Mouse (Mus musculus) midbrain, embryonic 11.5 days (tissue): ENCODE measurements around the gene Rnps1. TPM values are rescaled to one million over a fixed set of nuclear protein-coding genes. Genes with fewer than 3 reads are reported as not detected.

Experiments used
- ATAC-seq: fragments of 200-750 bp; cut with Nextera tagmentation; 2 replicates; pipeline ENCODE4 v1.8.0; 2017; ENCODE audit warnings: moderate TSS enrichment, moderate library complexity; ENCODE audit not compliant: low FRiP score
- DNase-seq: peaks from one replicate; pipeline ENCODE4 v3.0.0; 2015; ENCODE audit warnings: low spot score; ENCODE audit errors: missing footprints
- H3K27ac ChIP-seq: fragments of 300-500 bp; sonication (generic); 2 replicates; pipeline ENCODE4 v1.5.1; 2014; ENCODE audit warnings: low read depth, low read length
- H3K27me3 ChIP-seq: fragments of 300-500 bp; sonication (generic); 2 replicates; pipeline ENCODE4 v1.6.1; 2014; ENCODE audit warnings: mild to moderate bottlenecking, low read length, moderate library complexity, mixed read lengths; ENCODE audit not compliant: control insufficient read depth, insufficient read depth
- H3K36me3 ChIP-seq: fragments of 300-500 bp; sonication (generic); 2 replicates; pipeline ENCODE4 v1.6.1; 2014; ENCODE audit warnings: mild to moderate bottlenecking, low read length, moderate library complexity, mixed read lengths; ENCODE audit not compliant: control insufficient read depth, insufficient read depth
- H3K4me1 ChIP-seq: fragments of 300-500 bp; sonication (generic); 2 replicates; pipeline ENCODE4 v1.6.1; 2014; ENCODE audit warnings: low read length; ENCODE audit not compliant: control insufficient read depth, insufficient read depth
- H3K4me2 ChIP-seq: fragments of 300-500 bp; sonication (generic); 2 replicates; pipeline ENCODE4 v1.6.1; 2014; ENCODE audit warnings: mild to moderate bottlenecking, moderate library complexity
- H3K4me3 ChIP-seq: fragments of 300-500 bp; sonication (generic); 2 replicates; pipeline ENCODE4 v1.5.1; 2014; ENCODE audit warnings: low read depth, low read length
- H3K9ac ChIP-seq: fragments of 300-500 bp; sonication (generic); 2 replicates; pipeline ENCODE4 v1.6.1; 2014; ENCODE audit warnings: low read length
- H3K9me3 ChIP-seq: fragments of 300-500 bp; sonication (generic); 2 replicates; pipeline ENCODE4 v1.6.1; 2016; ENCODE audit warnings: low read length; ENCODE audit not compliant: control insufficient read depth
- WGBS: fragments of 180-500 bp; shearing (Covaris S2); extraction: QIAGEN DNeasy Blood & Tissue Kit; methylation state at CpG from one replicate; pipeline ENCODE4 v1.1.7; 2014; 5-methylcytosine and 5-hydroxymethylcytosine counted together
- polyA plus RNA-seq: library from polyadenylated mRNA; unstranded; fragments of >200 nt; fragmentation: Nextera tagmentation; extraction: Ambion mirVana; gene quantifications from 2 replicates; pipeline ENCODE4 v1.2.1, GENCODE M21; 2014

Rnps1 gene
- polyA plus RNA-seq, result 379 and 380 TPM in 2 replicates

DNA sequence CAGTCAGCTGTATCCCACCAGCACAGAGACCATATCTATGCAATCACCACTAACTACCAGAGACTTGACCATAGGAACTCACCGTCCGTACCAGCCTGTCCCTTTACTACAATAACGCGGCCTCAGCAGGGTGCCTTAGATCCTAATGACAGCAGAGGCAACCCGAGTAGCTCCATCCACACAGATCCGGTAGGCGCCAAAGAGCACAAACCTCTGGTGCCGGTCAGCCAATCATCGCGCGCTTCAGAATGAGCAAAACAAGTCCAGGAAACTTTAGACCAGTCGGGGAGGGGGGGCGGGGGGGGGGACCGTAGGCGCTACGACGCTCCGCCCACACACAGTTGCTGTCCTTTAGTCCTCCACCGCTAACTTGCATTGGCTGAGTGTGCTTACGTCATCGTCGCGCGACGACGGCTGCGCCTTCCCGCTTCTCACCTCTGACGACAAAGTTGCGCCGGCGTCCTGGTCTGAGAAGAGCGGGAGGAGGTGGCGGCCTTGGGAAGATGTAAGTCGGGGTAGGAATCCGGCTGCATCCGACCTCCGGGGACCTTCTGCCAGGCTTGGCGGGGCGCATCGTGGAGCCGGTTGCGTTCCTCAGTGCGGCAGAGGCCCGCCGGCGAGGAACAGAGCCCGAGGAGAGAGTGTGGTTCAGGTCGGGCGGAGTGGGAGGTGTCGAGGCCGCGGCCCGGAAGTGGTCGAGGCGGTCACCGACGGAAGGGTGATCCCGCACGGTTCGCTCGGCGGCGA lies at the start of gene Rnps1:
Rnps1 (plus strand) TSS at position 336 of the 747 bp plus-strand sequence.
- DNase-seq (peak; percentile 100), ATAC-seq (peak; percentile 95)
- Histone ChIP-seq H3K36me3 (peaks cover 13% of the 10 kb centered on the region), H3K4me1 (peaks cover 17% of the 10 kb centered on the region), H3K27ac (peak within 1 kb of the TSS; percentile 87), H3K4me3 (peak within 1 kb of the TSS; percentile 82), H3K9ac (peak within 1 kb of the TSS; percentile 94), H3K27me3 (no peaks in the 10 kb centered on the region), H3K4me2 (peak within 1 kb of the TSS; percentile 97), H3K9me3 (no peaks in the 10 kb centered on the region)
- 1% methylated on average over 64 of the region's 64 CpGs for WGBS

DNA sequence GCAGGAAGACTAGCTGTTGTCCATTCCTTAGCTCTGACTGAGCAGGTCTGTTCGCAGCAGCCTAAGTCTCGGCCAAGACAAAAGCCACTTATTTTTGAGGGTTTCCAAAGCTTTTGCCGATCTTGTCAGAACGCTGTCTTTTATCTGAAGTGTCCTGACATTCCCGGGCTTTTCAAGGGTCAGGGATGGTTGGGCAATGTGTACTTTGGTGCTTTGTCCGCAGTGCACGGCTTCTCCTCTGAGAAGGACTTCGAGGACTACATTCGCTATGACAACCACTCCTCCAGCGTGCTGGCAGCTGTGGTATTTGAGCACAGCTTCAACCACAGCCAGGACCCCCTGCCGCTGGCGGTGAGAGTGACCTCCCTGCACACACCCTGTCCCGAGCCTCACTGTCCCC lies 48.5 kb upstream of the Rnps1 start:
- no peaks in the 10 kb centered on the region for H3K27me3 ChIP-seq
- ATAC-seq (no peak), DNase-seq (no peak)
- H3K36me3 ChIP-seq, result no peaks in the 10 kb centered on the region
- 38% methylated on average over 13 of the region's 13 CpGs for WGBS
- H3K4me1 ChIP-seq, result peaks cover 4% of the 10 kb centered on the region; the same call in 1 of the 2 replicates
- no peaks in the 10 kb centered on the region for H3K9me3 ChIP-seq
- no peak overlapping the region for H3K4me2 ChIP-seq
- H3K4me3 ChIP-seq, result no peak overlapping the region
- no peak overlapping the region; the same call in 1 of the 2 replicates for H3K9ac ChIP-seq
- H3K27ac ChIP-seq, result no peak overlapping the region

- WGBS, result 88% methylated on average over 4 of the region's 5 CpGs
- no peak for ATAC-seq
- DNase-seq, result no peak
- H3K27me3 ChIP-seq, result no peaks in the 10 kb centered on the region
- H3K36me3 ChIP-seq, result no peaks in the 10 kb centered on the region
- H3K27ac ChIP-seq, result no peak overlapping the region
- H3K4me1 ChIP-seq, result no peaks in the 10 kb centered on the region
- no peaks in the 10 kb centered on the region for H3K9me3 ChIP-seq
- H3K4me3 ChIP-seq, result no peak overlapping the region
- H3K4me2 ChIP-seq, result no peak overlapping the region
- no peak overlapping the region for H3K9ac ChIP-seq
These were observed 39.2 kb upstream of the Rnps1 start for GRCm38 (mm10) chr17:24375094-24375712.

DNA sequence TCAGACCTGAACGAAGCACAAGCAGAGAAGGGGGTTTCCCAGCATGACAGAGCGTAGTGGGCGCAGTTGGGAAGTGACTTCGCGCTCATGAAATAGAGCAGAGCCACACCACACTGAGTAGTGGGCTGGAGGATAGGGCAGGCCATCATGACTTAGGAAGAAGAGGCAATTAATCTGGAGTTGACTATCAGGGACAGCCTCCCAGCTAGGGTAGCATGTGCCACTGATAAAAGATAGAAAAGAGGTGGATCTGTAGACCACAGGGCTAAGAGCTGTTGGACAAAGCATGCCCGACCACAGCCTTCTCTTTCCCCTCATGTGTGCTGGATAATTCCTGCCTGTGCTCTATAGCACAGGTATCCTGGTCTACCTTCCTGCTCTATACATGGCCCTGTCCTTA lies 38.5 kb upstream of the Rnps1 start:
- H3K27me3 ChIP-seq, result no peaks in the 10 kb centered on the region
- no peak overlapping the region for H3K4me2 ChIP-seq
- no peaks in the 10 kb centered on the region for H3K9me3 ChIP-seq
- DNase-seq, result no peak
- no peak overlapping the region for H3K4me3 ChIP-seq
- no peaks in the 10 kb centered on the region for H3K36me3 ChIP-seq
- H3K27ac ChIP-seq, result no peak overlapping the region
- 91% methylated on average over 6 of the region's 6 CpGs for WGBS
- no peak overlapping the region for H3K9ac ChIP-seq
- no peak for ATAC-seq
- H3K4me1 ChIP-seq, result no peaks in the 10 kb centered on the region

- Histone ChIP-seq H3K4me2 (no peak overlapping the region), H3K36me3 (no peaks in the 10 kb centered on the region), H3K4me3 (no peak overlapping the region), H3K27ac (no peak overlapping the region), H3K4me1 (no peaks in the 10 kb centered on the region), H3K9ac (no peak overlapping the region), H3K27me3 (no peaks in the 10 kb centered on the region), H3K9me3 (no peaks in the 10 kb centered on the region)
- 85% methylated on average over 2 of the region's 2 CpGs for WGBS
- no peak for DNase-seq
- ATAC-seq, result no peak
These were observed 35.9 kb upstream of the Rnps1 start for GRCm38 (mm10) chr17:24378496-24378895.

GRCm38 (mm10) chr17:24383789-24384188 lies 30.6 kb upstream of the Rnps1 start:
- no peaks in the 10 kb centered on the region for H3K36me3 ChIP-seq
- H3K4me3 ChIP-seq, result no peak overlapping the region
- no peak overlapping the region for H3K27ac ChIP-seq
- no peak overlapping the region for H3K4me2 ChIP-seq
- ATAC-seq, result no peak
- no peaks in the 10 kb centered on the region for H3K9me3 ChIP-seq
- no peak for DNase-seq
- no peaks in the 10 kb centered on the region for H3K27me3 ChIP-seq
- no peaks in the 10 kb centered on the region for H3K4me1 ChIP-seq
- WGBS, result 91% methylated on average over 8 of the region's 8 CpGs
- no peak overlapping the region for H3K9ac ChIP-seq

- H3K27ac ChIP-seq, result no peak overlapping the region; the same call in 1 of the 2 replicates
- ATAC-seq (no peak), DNase-seq (no peak)
- no peak overlapping the region for H3K4me3 ChIP-seq
- no peaks in the 10 kb centered on the region for H3K27me3 ChIP-seq
- 83% methylated on average over 5 of the region's 5 CpGs for WGBS
- H3K4me2 ChIP-seq, result no peak overlapping the region
- H3K9me3 ChIP-seq, result no peaks in the 10 kb centered on the region
- H3K36me3 ChIP-seq, result no peaks in the 10 kb centered on the region
- H3K4me1 ChIP-seq, result no peaks in the 10 kb centered on the region
- H3K9ac ChIP-seq, result no peak overlapping the region
These were observed 25.7 kb upstream of the Rnps1 start for GRCm38 (mm10) chr17:24388711-24389110.

DNA sequence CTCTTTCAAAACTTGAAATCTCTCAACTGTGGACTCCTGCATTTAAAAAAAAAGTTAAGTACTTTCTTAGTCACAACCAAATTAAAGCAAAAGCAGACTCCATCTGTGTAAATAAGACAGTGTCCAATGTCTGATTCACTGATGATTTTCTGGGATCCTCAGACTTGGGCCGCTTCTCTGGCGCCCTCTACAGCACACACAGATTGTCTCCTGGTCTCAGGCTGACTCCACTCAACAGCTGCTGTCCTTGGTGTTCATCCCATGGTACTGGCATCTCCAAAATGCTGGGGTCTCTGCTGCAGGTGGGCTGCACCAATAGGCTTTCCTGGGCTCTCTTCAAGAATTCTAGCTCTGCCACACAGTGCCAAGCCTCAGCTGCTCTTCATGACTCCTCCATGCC lies 24.5 kb upstream of the Rnps1 start:
- H3K4me2 ChIP-seq, result no peak overlapping the region
- ATAC-seq, result no peak
- peak; percentile 89 for DNase-seq
- H3K36me3 ChIP-seq, result no peaks in the 10 kb centered on the region
- no peak overlapping the region for H3K27ac ChIP-seq
- no peaks in the 10 kb centered on the region for H3K4me1 ChIP-seq
- H3K9me3 ChIP-seq, result no peaks in the 10 kb centered on the region
- no peak overlapping the region for H3K9ac ChIP-seq
- WGBS, result 8% methylated on average over 2 of the region's 2 CpGs
- H3K4me3 ChIP-seq, result no peak overlapping the region
- no peaks in the 10 kb centered on the region for H3K27me3 ChIP-seq

DNA sequence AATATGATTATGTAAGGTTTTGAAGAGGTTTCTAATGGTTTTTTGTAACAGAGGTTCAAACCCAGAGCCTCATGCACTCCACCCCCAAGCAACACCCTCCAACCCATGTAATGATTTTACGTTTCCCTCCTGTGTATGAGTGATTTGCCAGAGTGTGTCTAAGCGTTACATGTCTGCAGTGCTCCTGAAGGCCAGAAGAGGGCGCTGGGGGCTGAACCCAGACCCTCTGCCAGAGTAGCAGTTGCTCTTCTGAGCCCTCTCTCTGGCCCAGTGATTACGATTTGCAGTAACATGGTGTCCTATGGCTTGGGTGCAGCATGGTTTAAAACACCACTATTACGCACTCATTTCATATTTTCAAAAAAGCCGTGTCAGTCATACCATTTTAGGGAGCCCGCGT lies 23.2 kb upstream of the Rnps1 start:
- no peak overlapping the region for H3K9ac ChIP-seq
- ATAC-seq, result no peak
- no peaks in the 10 kb centered on the region for H3K9me3 ChIP-seq
- H3K36me3 ChIP-seq, result no peaks in the 10 kb centered on the region
- no peak overlapping the region for H3K27ac ChIP-seq
- no peaks in the 10 kb centered on the region for H3K27me3 ChIP-seq
- WGBS, result 65% methylated on average over 8 of the region's 8 CpGs
- DNase-seq, result no peak
- H3K4me3 ChIP-seq, result no peak overlapping the region
- no peaks in the 10 kb centered on the region for H3K4me1 ChIP-seq
- no peak overlapping the region for H3K4me2 ChIP-seq
